In the genomic region with DNA sequence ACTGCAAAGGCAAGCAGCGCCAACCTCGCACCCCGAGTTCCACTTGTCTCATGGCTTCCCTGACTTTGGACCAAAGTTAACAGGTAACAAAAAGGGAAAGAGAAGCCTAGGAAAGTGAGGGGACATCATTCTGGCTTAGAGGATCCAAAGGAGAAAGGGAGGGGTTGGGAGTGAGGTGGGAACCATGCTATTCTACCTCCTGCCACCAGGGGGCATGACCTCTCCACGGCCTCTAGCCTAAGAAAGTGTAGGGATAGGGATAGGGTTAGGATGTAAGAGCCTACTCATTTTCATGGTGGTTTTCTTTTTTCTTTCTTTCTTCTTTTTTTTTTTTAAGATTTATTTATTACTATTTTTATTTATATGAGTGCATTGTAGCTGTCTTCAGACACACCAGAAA, we compare ENCODE assay signal across 7 mouse cellular contexts. TPM values are rescaled to one million over a fixed set of nuclear protein-coding genes. Genes with fewer than 3 reads are reported as not detected.
DNase-seq lines count a peak whose midpoint lies in the region; ATAC-seq and TF ChIP-seq lines count a peak whose summit lies in the region.

No protein-coding gene starts in this region.

- ATAC-seq in G1E (ENCODE audit: extremely low read depth, insufficient number of reproducible peaks, low FRiP score, poor library complexity, severe bottlenecking) = peak; percentile 40; the same call in 1 of the 2 replicates

- no peaks in the 10 kb centered on the region for H3K9me3 ChIP-seq in G1E (replicated peaks)

- peak; percentile 89 for TF ChIP-seq CTCF in G1E (IDR thresholded peaks at IDR 0.05; ENCODE audit: low read depth, low read length)
- peak; percentile 57 for TF ChIP-seq CTCF in bone marrow macrophage, adult 2 months (IDR thresholded peaks at IDR 0.05; ENCODE audit: low read depth, low read length)

- peaks cover 19% of the 10 kb centered on the region for H3K4me1 ChIP-seq in G1E (ENCODE audit: insufficient read depth, low read depth, low read length)
- H3K4me1 ChIP-seq in bone marrow macrophage, adult 2 months (ENCODE audit: control insufficient read depth, insufficient read depth, low read length) = no peaks in the 10 kb centered on the region

- H3K27ac ChIP-seq in bone marrow macrophage, adult 2 months (ENCODE audit: insufficient read depth, low read depth, low read length) = no peak overlapping the region

- no peak overlapping the region for H3K4me3 ChIP-seq in G1E (ENCODE audit: low read depth, low read length)
- no peak overlapping the region for H3K4me3 ChIP-seq in bone marrow macrophage, adult 2 months (ENCODE audit: insufficient read depth, low read length)

- intact Hi-C loops in heart, postnatal 36 days (cut with DNase I) = loop anchor here (2.0 kb wide), 1 partner anchor 177 kb away; no protein-coding TSS in a partner anchor

- no peak for TF ChIP-seq POLR2A in bone marrow macrophage, adult 2 months (IDR thresholded peaks at IDR 0.05; ENCODE audit: borderline replicate concordance, low read depth, low read length)

- DNase-seq in layer of hippocampus, postnatal 10 days (ENCODE audit: low spot score in 2 of 2) = peak; percentile 51 to 63
- no peak for DNase-seq in layer of hippocampus, postnatal 36 days
- peak; percentile 72 for DNase-seq in G1E (ENCODE audit: low spot score)
- peak; percentile 69 to 70 for DNase-seq in heart, postnatal 36 days
- DNase-seq in lung, postnatal 25 days (ENCODE audit: low spot score) = peak; percentile 62
- peak; percentile 29 to 37 for DNase-seq in thymus, postnatal 36 days

- H3K27me3 ChIP-seq in G1E (ENCODE audit: insufficient read depth, low read length) = no peaks in the 10 kb centered on the region

- peaks cover 95% of the 10 kb centered on the region for H3K36me3 ChIP-seq in G1E (replicated peaks)

RNA-seq across cellular contexts. Expression of a gene that starts 8.5 kb away (rescaled TPM):
- 10 to 100 TPM in 1 of 2 experiments, 1 to 10 TPM in 1; 8.6 to 14.0 TPM for total RNA-seq in layer of hippocampus, postnatal 10 days (2021)
- 1 to 10 TPM; 4.1 to 5.8 TPM for total RNA-seq in layer of hippocampus, postnatal 36 days (2021)
- total RNA-seq in G1E (2014; fragmentation: Nextera tagmentation) = 0.38 and 0.44 TPM in 2 replicates
- total RNA-seq in G1E (2017) = 0.33 and 0.35 TPM in 2 replicates
- 0.11 and 0.15 TPM in 2 replicates for polyA plus RNA-seq in G1E (2012)
- 0.52 and 1.2 TPM in 2 replicates for polyA plus RNA-seq in bone marrow macrophage, adult 2 months (2012; ENCODE audit: insufficient read depth, insufficient read length, missing spikeins)
- total RNA-seq in heart, postnatal 36 days (2021) = 100 to 1,000 TPM in 1 of 2 experiments, 10 to 100 TPM in 1; 93.1 to 131 TPM

RNA-seq across cellular contexts. Expression of a gene that starts 30.0 kb away (rescaled TPM):
- total RNA-seq in layer of hippocampus, postnatal 10 days (2021) = 100 to 1,000 TPM; 126 to 135 TPM
- total RNA-seq in layer of hippocampus, postnatal 36 days (2021) = 100 to 1,000 TPM; 112 to 113 TPM
- total RNA-seq in G1E (2014; fragmentation: Nextera tagmentation) (95.0 and 118 TPM in 2 replicates), G1E (2017) (288 and 328 TPM in 2 replicates)
- 630 and 764 TPM in 2 replicates for polyA plus RNA-seq in G1E (2012)
- polyA plus RNA-seq in bone marrow macrophage, adult 2 months (2012; ENCODE audit: insufficient read depth, insufficient read length, missing spikeins) = 184 and 188 TPM in 2 replicates
- 100 to 1,000 TPM; 137 to 141 TPM for total RNA-seq in heart, postnatal 36 days (2021)

RNA-seq across cellular contexts. Expression of a gene that starts 53.7 kb away (rescaled TPM):
- total RNA-seq in layer of hippocampus, postnatal 10 days (2021) = 1,000 to 10,000 TPM; 1,327 to 1,522 TPM
- total RNA-seq in layer of hippocampus, postnatal 36 days (2021) = 1,000 to 10,000 TPM; 1,445 to 1,563 TPM
- total RNA-seq in G1E (2014; fragmentation: Nextera tagmentation) = 559 and 654 TPM in 2 replicates
- 144 and 152 TPM in 2 replicates for total RNA-seq in G1E (2017)
- 761 and 867 TPM in 2 replicates for polyA plus RNA-seq in G1E (2012)
- 51.4 and 52.0 TPM in 2 replicates for polyA plus RNA-seq in bone marrow macrophage, adult 2 months (2012; ENCODE audit: insufficient read depth, insufficient read length, missing spikeins)
- total RNA-seq in heart, postnatal 36 days (2021) = 100 to 1,000 TPM; 169 to 178 TPM

Comparison
In these comparisons a context has a peak if more than half of its experiments do, and no peak if none do; other contexts are left out.
1. DNase-seq: peak in layer of hippocampus, postnatal 10 days (2 of 2), G1E (single experiment), heart, postnatal 36 days (2 of 2), lung, postnatal 25 days (single experiment) and thymus, postnatal 36 days (2 of 2); none in layer of hippocampus, postnatal 36 days (0 of 2).
2. RNA of a gene that starts 8.5 kb away (total RNA-seq): 93.1 to 131 TPM in heart, postnatal 36 days; 8.6 to 14.0 TPM in layer of hippocampus, postnatal 10 days, 4.1 to 5.8 TPM in layer of hippocampus, postnatal 36 days and 0.33 to 0.44 TPM in G1E; every median in the first group is over 4 times any median in the second.